Comparison of ENCODE assay signal across 17 mouse cellular contexts in the genomic region with DNA sequence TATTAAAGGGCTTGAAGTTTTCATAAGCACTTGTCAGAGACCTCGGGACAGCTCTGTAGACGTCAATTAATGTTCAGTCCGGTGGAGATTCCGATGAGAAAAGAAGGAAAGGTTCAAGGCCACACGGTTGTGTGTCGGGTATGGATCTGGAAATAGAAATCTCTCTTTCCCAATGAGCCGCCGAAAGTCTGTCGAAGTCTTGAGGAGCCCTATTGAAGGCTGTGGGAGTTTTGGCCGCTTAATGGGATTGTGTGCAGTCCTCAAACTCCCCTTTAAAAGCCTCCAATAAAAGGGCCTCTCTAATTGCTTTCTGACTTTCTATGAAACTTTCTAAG.
DNase-seq lines count a peak whose midpoint lies in the region; ATAC-seq and TF ChIP-seq lines count a peak whose summit lies in the region.
"Had no signal": no experiment of that assay in that cellular context is flagged by ENCODE, and none has a peak within 500 bp of the region (broad histone marks: within the 10 kb centered on the region; RNA-seq: fewer than 3 reads in every experiment).

No protein-coding gene starts in this region.

- no peak for DNase-seq in midbrain, embryonic 11.5 days (ENCODE audit: low spot score, missing footprints)
- no peak for DNase-seq in midbrain, postnatal 0 days (ENCODE audit: low spot score)
- DNase-seq in cerebellum, adult 18-20 months, result no peak
- DNase-seq in cerebellum, postnatal 14 days, result no peak
- DNase-seq in left cerebral cortex, adult 2 months (ENCODE audit: extremely low spot score in 1 of 2, low spot score in 2 of 2), result no peak
- DNase-seq: gastrocnemius, postnatal 36 days; heart, postnatal 14 days; kidney, adult 8-10 months; left cerebral cortex, postnatal 4 days; right cerebral cortex, postnatal 14 days had no signal

- TF ChIP-seq CTCF in midbrain, postnatal 0 days (IDR thresholded peaks at IDR 0.05), result no peak
- TF ChIP-seq CTCF in left cerebral cortex, adult 2 months (IDR thresholded peaks at IDR 0.05), result no peak

- WGBS in midbrain, embryonic 11.5 days, result 2% methylated on average over 10 of the region's 10 CpGs
- WGBS in midbrain, postnatal 0 days, result 20% methylated on average over 10 of the region's 10 CpGs
- 2% methylated on average over 10 of the region's 10 CpGs for WGBS in forebrain, embryonic 13.5 days
- 1% methylated on average over 10 of the region's 10 CpGs for WGBS in midbrain, embryonic 12.5 days

- peak overlapping the region; percentile 93 for H3K27ac ChIP-seq in midbrain, embryonic 11.5 days (ENCODE audit: low read depth, low read length)
- H3K27ac ChIP-seq in midbrain, postnatal 0 days (ENCODE audit: low read depth, low read length), result no peak overlapping the region
- peak overlapping the region; percentile 91 for H3K27ac ChIP-seq in forebrain, embryonic 13.5 days
- peak overlapping the region; percentile 92 for H3K27ac ChIP-seq in midbrain, embryonic 12.5 days (replicated peaks)
- H3K27ac ChIP-seq in left cerebral cortex, adult 2 months, result no peak overlapping the region
- H3K27ac ChIP-seq: embryonic facial prominence, embryonic 12.5 days; heart, embryonic 10.5 days; liver, embryonic 14.5 days had no signal

- no peak overlapping the region; the same call in 1 of the 2 replicates for H3K9ac ChIP-seq in midbrain, embryonic 11.5 days (ENCODE audit: low read length)
- H3K9ac ChIP-seq in midbrain, postnatal 0 days (replicated peaks; ENCODE audit: low read length, poor library complexity, severe bottlenecking), result no peak overlapping the region
- no peak overlapping the region for H3K9ac ChIP-seq in forebrain, embryonic 13.5 days
- no peak overlapping the region for H3K9ac ChIP-seq in midbrain, embryonic 12.5 days (replicated peaks)
- H3K9ac ChIP-seq: embryonic facial prominence, embryonic 12.5 days; liver, embryonic 14.5 days had no signal

- H3K36me3 ChIP-seq in midbrain, embryonic 11.5 days (ENCODE audit: control insufficient read depth, insufficient read depth, low read length), result no peaks in the 10 kb centered on the region
- H3K36me3 ChIP-seq in midbrain, postnatal 0 days (ENCODE audit: insufficient read depth, low read length), result no peaks in the 10 kb centered on the region
- H3K36me3 ChIP-seq in forebrain, embryonic 13.5 days (ENCODE audit: poor library complexity, severe bottlenecking), result no peaks in the 10 kb centered on the region
- no peaks in the 10 kb centered on the region for H3K36me3 ChIP-seq in midbrain, embryonic 12.5 days
- H3K36me3 ChIP-seq: embryonic facial prominence, embryonic 12.5 days; G1E; heart, embryonic 10.5 days had no signal

- peaks cover 57% of the 10 kb centered on the region for H3K4me1 ChIP-seq in midbrain, embryonic 11.5 days (ENCODE audit: control insufficient read depth, insufficient read depth, low read length)
- no peaks in the 10 kb centered on the region; the same call in 1 of the 2 replicates for H3K4me1 ChIP-seq in midbrain, postnatal 0 days (ENCODE audit: insufficient read depth, low read length)
- H3K4me1 ChIP-seq in forebrain, embryonic 13.5 days, result peaks cover 58% of the 10 kb centered on the region
- peaks cover 66% of the 10 kb centered on the region for H3K4me1 ChIP-seq in midbrain, embryonic 12.5 days

- H3K9me3 ChIP-seq in midbrain, embryonic 11.5 days (ENCODE audit: control insufficient read depth, low read length), result no peaks in the 10 kb centered on the region
- H3K9me3 ChIP-seq in midbrain, postnatal 0 days (ENCODE audit: low read length), result no peaks in the 10 kb centered on the region
- H3K9me3 ChIP-seq in forebrain, embryonic 13.5 days (replicated peaks), result no peaks in the 10 kb centered on the region
- no peaks in the 10 kb centered on the region for H3K9me3 ChIP-seq in midbrain, embryonic 12.5 days
- H3K9me3 ChIP-seq: embryonic facial prominence, embryonic 12.5 days; heart, embryonic 10.5 days had no signal

- peak; percentile 31 for ATAC-seq in midbrain, embryonic 11.5 days (ENCODE audit: low FRiP score)
- no peak for ATAC-seq in midbrain, postnatal 0 days (ENCODE audit: low FRiP score)
- peak; percentile 17; the same call in 1 of the 2 replicates for ATAC-seq in forebrain, embryonic 13.5 days
- ATAC-seq in midbrain, embryonic 12.5 days (ENCODE audit: low FRiP score, low read depth), result peak; percentile 28
- ATAC-seq: CD4-positive, CD25-positive, alpha-beta regulatory T cell, adult 4 months had no signal

- peak overlapping the region; percentile 65 for H3K4me2 ChIP-seq in midbrain, embryonic 11.5 days
- H3K4me2 ChIP-seq in midbrain, postnatal 0 days (ENCODE audit: low read depth, low read length, poor library complexity, severe bottlenecking), result no peak overlapping the region
- peak overlapping the region; percentile 61 for H3K4me2 ChIP-seq in forebrain, embryonic 13.5 days
- peak overlapping the region; percentile 60 for H3K4me2 ChIP-seq in midbrain, embryonic 12.5 days (replicated peaks)

- H3K27me3 ChIP-seq in midbrain, embryonic 11.5 days (ENCODE audit: control insufficient read depth, insufficient read depth, low read length), result peaks cover 22% of the 10 kb centered on the region
- peaks cover 47% of the 10 kb centered on the region for H3K27me3 ChIP-seq in midbrain, postnatal 0 days (ENCODE audit: insufficient read depth, low read length)
- H3K27me3 ChIP-seq in forebrain, embryonic 13.5 days, result peaks cover 66% of the 10 kb centered on the region
- peaks cover 70% of the 10 kb centered on the region for H3K27me3 ChIP-seq in midbrain, embryonic 12.5 days

- intact Hi-C loops in left cerebral cortex, adult 2 months (cut with DNase I), result no loop called here

- no peak overlapping the region for H3K4me3 ChIP-seq in midbrain, embryonic 11.5 days (ENCODE audit: low read depth, low read length)
- no peak overlapping the region for H3K4me3 ChIP-seq in midbrain, postnatal 0 days (ENCODE audit: low read depth, low read length)
- peak overlapping the region; percentile 41; the same call in 1 of the 2 replicates for H3K4me3 ChIP-seq in forebrain, embryonic 13.5 days
- peak overlapping the region; percentile 39; the same call in 1 of the 2 replicates for H3K4me3 ChIP-seq in midbrain, embryonic 12.5 days
- H3K4me3 ChIP-seq in left cerebral cortex, adult 2 months, result no peak overlapping the region

Comparison
In these comparisons a context has a peak if more than half of its experiments do, and no peak if none do; other contexts are left out.
1. H3K27ac ChIP-seq: peak in midbrain, embryonic 11.5 days (single experiment), forebrain, embryonic 13.5 days (single experiment) and midbrain, embryonic 12.5 days (single experiment); none in midbrain, postnatal 0 days (single experiment) and left cerebral cortex, adult 2 months (single experiment).
2. H3K4me3 ChIP-seq: peak in forebrain, embryonic 13.5 days (single experiment) and midbrain, embryonic 12.5 days (single experiment); none in midbrain, embryonic 11.5 days (single experiment), midbrain, postnatal 0 days (single experiment) and left cerebral cortex, adult 2 months (single experiment).